Mouse (Mus musculus): ENCODE measurements around the gene Ecm1. TPM values are rescaled to one million over a fixed set of nuclear protein-coding genes. Genes with fewer than 3 reads are reported as not detected.
A peak's percentile ranks its signal among the peaks of the same experiment; 100 is the strongest.

Gene Ecm1
- polyA plus RNA-seq, 1 experiment from 2014 or later, result 15.3 TPM

DNA sequence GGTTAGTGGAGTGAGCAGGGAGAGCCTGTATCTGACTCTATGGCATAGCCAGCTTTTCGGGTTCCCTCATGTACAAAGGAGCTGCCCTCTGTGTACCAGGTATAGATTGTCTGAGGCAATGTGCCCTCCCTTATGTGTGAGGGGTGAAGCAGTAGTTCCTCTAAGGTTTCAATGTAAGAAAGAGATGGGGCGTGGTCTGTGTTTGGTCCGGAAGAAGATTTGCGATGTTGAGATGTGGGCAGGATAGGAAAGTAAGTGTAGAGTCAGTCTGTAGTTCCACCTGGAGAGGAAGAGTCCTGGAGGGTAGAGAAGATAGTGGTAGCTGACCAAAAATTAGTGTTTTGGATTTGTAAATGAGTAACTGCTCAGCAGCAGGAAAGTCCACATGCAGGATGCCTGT, 30.3 kb downstream of the Ecm1 start:
- 90% methylated on average over 4 of the region's 4 CpGs for WGBS
- H3K9me3 ChIP-seq (ENCODE audit: control insufficient read depth, low read length), result no peaks in the 10 kb centered on the region
- no peak overlapping the region for H3K4me3 ChIP-seq (ENCODE audit: low read length)
- no peak overlapping the region for H3K27ac ChIP-seq (ENCODE audit: low read length)
- no peaks in the 10 kb centered on the region for H3K4me1 ChIP-seq (ENCODE audit: control insufficient read depth, insufficient read depth, low read length)
- H3K9ac ChIP-seq (ENCODE audit: low read depth, low read length), result no peak overlapping the region
- no peaks in the 10 kb centered on the region for H3K36me3 ChIP-seq (ENCODE audit: control insufficient read depth, insufficient read depth, low read length)
- no peak overlapping the region for H3K4me2 ChIP-seq (ENCODE audit: low read depth, low read length)
- no peak for ATAC-seq
- H3K27me3 ChIP-seq (replicated peaks; ENCODE audit: control insufficient read depth, insufficient read depth, low read length), result no peaks in the 10 kb centered on the region

DNA sequence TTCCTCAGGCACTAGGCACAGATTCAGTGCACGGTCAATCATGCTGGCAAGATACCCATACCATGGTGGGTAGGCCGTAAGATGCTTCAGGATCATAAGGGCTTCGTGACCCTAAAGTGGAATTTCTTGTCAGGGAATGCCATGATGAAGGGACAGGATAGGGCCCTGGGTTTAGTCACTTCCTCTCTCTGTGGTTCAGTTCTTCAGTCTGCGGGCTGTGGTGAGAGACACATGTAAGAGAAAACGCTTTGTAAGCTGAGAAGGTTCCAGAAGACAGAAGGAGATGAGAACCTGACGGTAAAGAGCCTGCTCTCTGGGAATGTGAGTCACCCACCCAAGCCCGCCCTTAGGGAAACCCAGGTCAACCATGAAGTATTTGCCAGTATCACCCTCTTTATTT, 31.9 kb downstream of the Ecm1 start:
- no peak for ATAC-seq
- Histone ChIP-seq H3K9me3 (ENCODE audit: control insufficient read depth, low read length) (no peaks in the 10 kb centered on the region), H3K4me2 (ENCODE audit: low read depth, low read length) (no peak overlapping the region), H3K27me3 (replicated peaks; ENCODE audit: control insufficient read depth, insufficient read depth, low read length) (no peaks in the 10 kb centered on the region), H3K4me1 (ENCODE audit: control insufficient read depth, insufficient read depth, low read length) (no peaks in the 10 kb centered on the region), H3K9ac (ENCODE audit: low read depth, low read length) (no peak overlapping the region), H3K36me3 (ENCODE audit: control insufficient read depth, insufficient read depth, low read length) (no peaks in the 10 kb centered on the region), H3K27ac (ENCODE audit: low read length) (no peak overlapping the region), H3K4me3 (ENCODE audit: low read length) (no peak overlapping the region)
- 88% methylated on average over 7 of the region's 7 CpGs for WGBS

DNA sequence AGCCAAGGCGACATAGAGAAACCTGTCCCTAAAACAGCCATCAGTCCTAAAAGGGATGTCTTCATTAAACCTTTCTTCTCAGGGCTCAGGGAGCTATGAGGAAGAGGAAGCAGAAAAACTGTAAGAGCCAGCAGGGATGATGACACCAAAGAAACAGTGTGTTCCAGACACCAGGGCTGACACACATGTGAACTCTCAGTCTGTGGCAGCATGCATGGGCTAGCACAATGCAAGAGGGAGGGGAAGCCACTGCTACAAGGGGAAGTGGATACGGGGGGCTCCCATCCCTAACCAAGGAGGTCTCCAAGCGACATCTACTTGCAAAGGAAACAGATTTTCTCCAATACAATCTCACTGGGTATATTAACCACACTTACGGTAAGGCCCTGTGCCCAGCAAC, 33.1 kb downstream of the Ecm1 start:
- H3K9ac ChIP-seq (ENCODE audit: low read depth, low read length), result no peak overlapping the region
- WGBS, result 87% methylated on average over 4 of the region's 4 CpGs
- no peak overlapping the region for H3K27ac ChIP-seq (ENCODE audit: low read length)
- H3K27me3 ChIP-seq (replicated peaks; ENCODE audit: control insufficient read depth, insufficient read depth, low read length), result no peaks in the 10 kb centered on the region
- H3K4me3 ChIP-seq (ENCODE audit: low read length), result no peak overlapping the region
- no peak overlapping the region for H3K4me2 ChIP-seq (ENCODE audit: low read depth, low read length)
- no peak for ATAC-seq
- H3K9me3 ChIP-seq (ENCODE audit: control insufficient read depth, low read length), result no peaks in the 10 kb centered on the region
- no peaks in the 10 kb centered on the region for H3K36me3 ChIP-seq (ENCODE audit: control insufficient read depth, insufficient read depth, low read length)
- peaks cover 7% of the 10 kb centered on the region; the same call in 1 of the 2 replicates for H3K4me1 ChIP-seq (ENCODE audit: control insufficient read depth, insufficient read depth, low read length)

DNA sequence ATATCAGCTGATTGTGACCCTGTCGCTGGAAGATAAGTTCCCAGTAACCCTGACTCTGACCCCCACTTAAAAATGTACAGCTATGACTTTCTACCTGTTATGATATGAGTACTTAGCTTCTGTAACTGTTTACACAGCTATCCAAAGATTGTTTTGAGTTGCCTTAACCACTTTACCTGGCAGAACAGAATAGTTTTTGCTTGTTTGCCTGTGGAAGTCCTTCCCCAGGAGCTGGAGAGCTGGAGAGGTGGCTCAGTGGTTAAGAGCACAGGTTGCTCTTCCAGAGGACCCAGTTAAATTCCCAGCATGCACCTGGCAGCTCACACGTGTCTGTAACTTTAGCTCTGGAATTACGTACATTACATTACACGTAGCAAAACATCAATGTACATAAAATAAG, 34.8 kb downstream of the Ecm1 start:
- ATAC-seq, result no peak
- WGBS, result 85% methylated on average over 4 of the region's 4 CpGs

DNA sequence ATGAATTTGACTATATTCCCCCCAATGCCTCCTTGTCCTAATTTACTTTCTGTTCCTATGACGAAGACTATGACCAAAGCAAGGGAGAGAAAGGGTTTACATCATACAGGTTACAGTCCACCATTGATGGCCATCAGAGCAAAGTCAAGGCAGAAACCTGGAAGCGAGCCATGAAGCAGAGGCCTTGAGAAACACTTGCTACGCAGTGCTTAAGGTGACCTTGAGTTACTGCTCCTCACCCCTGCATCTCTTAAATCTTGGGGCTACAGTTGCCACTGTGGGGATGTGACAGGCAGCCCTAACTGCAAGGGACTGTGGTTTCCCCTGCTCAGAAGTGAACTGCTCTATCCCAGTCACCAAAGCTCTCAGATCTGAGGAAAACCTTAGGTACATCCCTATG, 36.1 kb downstream of the Ecm1 start:
- H3K27ac ChIP-seq (ENCODE audit: low read length), result no peak overlapping the region
- H3K27me3 ChIP-seq (replicated peaks; ENCODE audit: control insufficient read depth, insufficient read depth, low read length), result no peaks in the 10 kb centered on the region
- no peaks in the 10 kb centered on the region for H3K36me3 ChIP-seq (ENCODE audit: control insufficient read depth, insufficient read depth, low read length)
- H3K9me3 ChIP-seq (ENCODE audit: control insufficient read depth, low read length), result no peaks in the 10 kb centered on the region
- H3K4me1 ChIP-seq (ENCODE audit: control insufficient read depth, insufficient read depth, low read length), result peaks cover 22% of the 10 kb centered on the region
- 88% methylated on average over 3 of the region's 3 CpGs for WGBS
- no peak overlapping the region for H3K9ac ChIP-seq (ENCODE audit: low read depth, low read length)
- no peak for ATAC-seq
- no peak overlapping the region for H3K4me2 ChIP-seq (ENCODE audit: low read depth, low read length)
- no peak overlapping the region for H3K4me3 ChIP-seq (ENCODE audit: low read length)

More for the DNA sequence above, 34.8 kb downstream of the Ecm1 start:
- Histone ChIP-seq H3K9me3 (ENCODE audit: control insufficient read depth, low read length) (no peaks in the 10 kb centered on the region), H3K36me3 (ENCODE audit: control insufficient read depth, insufficient read depth, low read length) (no peaks in the 10 kb centered on the region), H3K27ac (ENCODE audit: low read length) (no peak overlapping the region), H3K4me1 (ENCODE audit: control insufficient read depth, insufficient read depth, low read length) (peaks cover 22% of the 10 kb centered on the region), H3K27me3 (replicated peaks; ENCODE audit: control insufficient read depth, insufficient read depth, low read length) (no peaks in the 10 kb centered on the region), H3K4me2 (ENCODE audit: low read depth, low read length) (no peak overlapping the region), H3K9ac (ENCODE audit: low read depth, low read length) (no peak overlapping the region), H3K4me3 (ENCODE audit: low read length) (no peak overlapping the region)

DNA sequence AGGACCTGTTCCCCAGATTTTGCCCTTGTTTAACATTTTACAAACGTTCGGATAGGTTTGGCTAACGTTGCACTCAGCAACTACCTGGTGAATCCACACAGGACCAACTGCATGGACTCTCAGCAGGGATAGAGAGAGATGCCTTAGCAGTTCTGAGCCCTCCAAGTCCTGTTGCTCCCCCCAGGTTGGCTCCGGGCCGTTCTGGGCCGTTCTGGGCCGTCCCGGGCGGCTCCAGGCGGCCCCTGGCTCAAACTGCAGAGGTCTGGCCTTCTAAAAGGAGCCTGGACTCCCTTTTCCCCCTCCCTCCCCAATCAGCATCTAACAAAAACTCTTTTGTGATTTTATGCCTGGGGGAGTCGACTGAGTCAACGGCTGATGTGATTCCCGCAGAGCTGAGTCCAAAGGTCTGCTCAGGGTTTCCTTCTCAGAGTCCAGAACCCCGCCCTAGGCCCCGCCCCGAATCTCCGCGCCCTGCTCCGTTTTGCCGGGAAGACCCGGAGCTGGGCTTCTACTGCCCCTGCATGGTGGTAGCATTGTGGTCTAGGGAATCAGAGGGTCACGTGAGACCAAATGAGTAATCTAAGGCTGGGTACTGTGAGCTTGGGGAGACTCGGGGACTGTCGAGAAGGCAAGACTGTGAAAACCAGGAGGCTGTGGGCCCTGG, 37.4 kb downstream of the Ecm1 start:
- Histone ChIP-seq H3K4me3 (ENCODE audit: low read length) (peak overlapping the region; percentile 30), H3K4me2 (ENCODE audit: low read depth, low read length) (peak overlapping the region; percentile 79), H3K27me3 (replicated peaks; ENCODE audit: control insufficient read depth, insufficient read depth, low read length) (no peaks in the 10 kb centered on the region), H3K9me3 (ENCODE audit: control insufficient read depth, low read length) (no peaks in the 10 kb centered on the region), H3K36me3 (ENCODE audit: control insufficient read depth, insufficient read depth, low read length) (no peaks in the 10 kb centered on the region), H3K4me1 (ENCODE audit: control insufficient read depth, insufficient read depth, low read length) (peaks cover 22% of the 10 kb centered on the region), H3K9ac (ENCODE audit: low read depth, low read length) (peak overlapping the region; percentile 66), H3K27ac (ENCODE audit: low read length) (peak overlapping the region; percentile 75)
- ATAC-seq, result peak; percentile 97
- WGBS, result 6% methylated on average over 24 of the region's 24 CpGs

DNA sequence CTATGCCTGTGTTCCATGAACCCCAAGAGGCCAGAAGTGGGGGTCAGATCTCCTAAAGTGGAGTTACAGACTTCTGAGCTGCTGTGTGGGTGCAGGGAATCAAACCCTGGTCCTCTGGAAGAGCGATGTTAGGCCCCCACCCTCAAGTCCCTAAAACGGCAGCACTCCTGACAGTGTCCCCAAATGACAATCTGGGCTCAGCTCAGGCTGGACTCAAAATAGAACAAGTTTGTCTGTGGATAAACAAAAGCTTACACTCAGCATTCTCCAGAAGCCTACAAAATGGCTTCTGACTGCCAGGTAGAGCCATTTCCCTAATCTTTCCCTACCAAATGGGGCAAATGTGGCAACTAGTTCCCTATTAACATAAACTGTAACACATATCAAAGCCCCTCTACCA, 38.3 kb downstream of the Ecm1 start:
- no peaks in the 10 kb centered on the region for H3K36me3 ChIP-seq (ENCODE audit: control insufficient read depth, insufficient read depth, low read length)
- no peak overlapping the region for H3K4me2 ChIP-seq (ENCODE audit: low read depth, low read length)
- WGBS, result 75% methylated on average over 2 of the region's 2 CpGs
- no peak overlapping the region for H3K9ac ChIP-seq (ENCODE audit: low read depth, low read length)
- H3K4me3 ChIP-seq (ENCODE audit: low read length), result no peak overlapping the region
- H3K27me3 ChIP-seq (replicated peaks; ENCODE audit: control insufficient read depth, insufficient read depth, low read length), result no peaks in the 10 kb centered on the region
- H3K27ac ChIP-seq (ENCODE audit: low read length), result peak overlapping the region; percentile 75
- peaks cover 29% of the 10 kb centered on the region for H3K4me1 ChIP-seq (ENCODE audit: control insufficient read depth, insufficient read depth, low read length)
- ATAC-seq, result no peak
- H3K9me3 ChIP-seq (ENCODE audit: control insufficient read depth, low read length), result no peaks in the 10 kb centered on the region

DNA sequence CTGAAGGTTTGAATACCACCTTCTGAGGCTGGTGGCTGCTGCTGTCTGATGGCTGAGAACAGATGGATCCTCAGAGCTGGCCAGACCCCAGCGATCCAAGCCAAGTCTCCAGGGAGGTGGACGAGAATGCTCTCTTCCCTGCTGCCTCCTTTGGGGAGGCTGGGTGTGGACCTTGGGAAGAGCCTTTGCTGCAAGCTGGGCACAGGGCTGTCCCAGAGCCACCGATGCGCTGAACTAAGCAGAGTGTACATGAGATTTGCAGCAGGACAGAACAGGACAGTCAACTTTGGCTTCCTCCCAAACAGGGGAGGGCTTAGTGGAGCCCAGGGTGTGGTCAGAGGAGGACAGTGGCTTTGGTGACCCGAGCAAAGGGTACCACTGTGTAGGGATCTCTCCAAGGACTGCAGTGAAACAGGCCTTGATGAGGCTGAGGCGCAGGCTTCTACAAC, 39.1 kb downstream of the Ecm1 start:
- no peaks in the 10 kb centered on the region for H3K27me3 ChIP-seq (replicated peaks; ENCODE audit: control insufficient read depth, insufficient read depth, low read length)
- H3K4me1 ChIP-seq (ENCODE audit: control insufficient read depth, insufficient read depth, low read length), result peaks cover 32% of the 10 kb centered on the region
- H3K9me3 ChIP-seq (ENCODE audit: control insufficient read depth, low read length), result no peaks in the 10 kb centered on the region
- H3K9ac ChIP-seq (ENCODE audit: low read depth, low read length), result peak overlapping the region; percentile 15; the same call in 1 of the 2 replicates
- no peak overlapping the region for H3K27ac ChIP-seq (ENCODE audit: low read length)
- WGBS, result 71% methylated on average over 6 of the region's 6 CpGs
- no peaks in the 10 kb centered on the region for H3K36me3 ChIP-seq (ENCODE audit: control insufficient read depth, insufficient read depth, low read length)
- H3K4me2 ChIP-seq (ENCODE audit: low read depth, low read length), result no peak overlapping the region
- no peak overlapping the region for H3K4me3 ChIP-seq (ENCODE audit: low read length)
- no peak for ATAC-seq

DNA sequence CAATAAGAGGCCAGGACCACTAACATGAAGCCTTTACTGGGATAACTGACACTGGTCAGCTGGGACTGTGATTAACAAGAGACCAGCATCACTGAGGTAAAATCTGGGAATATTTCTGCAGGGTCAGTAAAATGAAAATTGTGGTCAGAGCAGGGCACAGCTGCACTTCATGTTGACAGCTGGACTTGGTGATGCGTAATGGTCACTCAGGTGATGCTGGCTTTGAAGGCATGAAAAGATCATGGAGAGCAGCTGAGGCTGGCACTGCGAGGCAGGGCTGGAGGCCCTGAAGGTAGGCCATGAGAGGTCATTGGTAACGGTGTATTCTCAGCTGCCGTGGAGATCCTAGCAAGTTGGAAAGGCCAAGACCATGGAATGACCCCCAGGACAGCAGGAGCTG, 41.1 kb downstream of the Ecm1 start:
- Histone ChIP-seq H3K9me3 (ENCODE audit: control insufficient read depth, low read length) (no peaks in the 10 kb centered on the region), H3K4me3 (ENCODE audit: low read length) (no peak overlapping the region), H3K27me3 (replicated peaks; ENCODE audit: control insufficient read depth, insufficient read depth, low read length) (no peaks in the 10 kb centered on the region), H3K9ac (ENCODE audit: low read depth, low read length) (no peak overlapping the region), H3K4me1 (ENCODE audit: control insufficient read depth, insufficient read depth, low read length) (peaks cover 41% of the 10 kb centered on the region), H3K27ac (ENCODE audit: low read length) (no peak overlapping the region), H3K4me2 (ENCODE audit: low read depth, low read length) (no peak overlapping the region), H3K36me3 (ENCODE audit: control insufficient read depth, insufficient read depth, low read length) (no peaks in the 10 kb centered on the region)
- WGBS, result 94% methylated on average over 4 of the region's 4 CpGs
- no peak for ATAC-seq

DNA sequence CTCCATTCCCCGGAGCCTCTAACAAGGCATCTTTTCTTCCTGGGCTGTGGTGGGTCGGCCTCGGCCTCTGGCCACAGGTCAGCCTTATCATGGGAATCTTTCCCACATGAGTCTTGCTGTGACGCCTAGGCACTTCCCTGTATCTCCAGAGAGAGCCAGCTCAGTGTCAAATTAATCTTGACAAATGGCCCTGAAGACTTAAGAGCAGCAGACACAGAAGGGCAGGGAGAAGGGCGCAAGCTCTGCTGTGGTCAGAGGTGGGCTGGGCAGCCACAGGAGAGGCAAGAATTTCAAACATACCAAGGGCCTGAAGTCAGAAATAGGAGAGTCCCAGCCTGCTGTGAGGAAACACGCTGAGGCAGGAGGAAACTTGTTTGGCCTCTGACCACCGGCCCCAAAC, 43.0 kb downstream of the Ecm1 start:
- Histone ChIP-seq H3K4me2 (ENCODE audit: low read depth, low read length) (no peak overlapping the region), H3K4me1 (ENCODE audit: control insufficient read depth, insufficient read depth, low read length) (peaks cover 34% of the 10 kb centered on the region), H3K9ac (ENCODE audit: low read depth, low read length) (no peak overlapping the region), H3K4me3 (ENCODE audit: low read length) (no peak overlapping the region), H3K36me3 (ENCODE audit: control insufficient read depth, insufficient read depth, low read length) (no peaks in the 10 kb centered on the region), H3K27me3 (replicated peaks; ENCODE audit: control insufficient read depth, insufficient read depth, low read length) (no peaks in the 10 kb centered on the region), H3K27ac (ENCODE audit: low read length) (no peak overlapping the region), H3K9me3 (ENCODE audit: control insufficient read depth, low read length) (no peaks in the 10 kb centered on the region)
- WGBS, result 19% methylated on average over 7 of the region's 7 CpGs
- no peak for ATAC-seq
